Mouse (Mus musculus) cerebellum, adult 2 months (tissue): ENCODE results near the gene Cpa5.

Experiments
- CTCF ChIP-seq: fragments of 200-500 bp; IDR thresholded peaks from 2 replicates; pipeline ENCODE4 v1.5.1; 2011; ENCODE audit warnings: low read depth, mild to moderate bottlenecking, control low read depth, low read length, moderate library complexity, borderline replicate concordance; ENCODE audit not compliant: insufficient read depth
- POLR2A ChIP-seq: fragments of 200-500 bp; IDR thresholded peaks from 2 replicates; pipeline ENCODE4 v1.6.1; 2011; ENCODE audit warnings: low read length, control low read depth, borderline replicate concordance; ENCODE audit not compliant: insufficient read depth

DNA sequence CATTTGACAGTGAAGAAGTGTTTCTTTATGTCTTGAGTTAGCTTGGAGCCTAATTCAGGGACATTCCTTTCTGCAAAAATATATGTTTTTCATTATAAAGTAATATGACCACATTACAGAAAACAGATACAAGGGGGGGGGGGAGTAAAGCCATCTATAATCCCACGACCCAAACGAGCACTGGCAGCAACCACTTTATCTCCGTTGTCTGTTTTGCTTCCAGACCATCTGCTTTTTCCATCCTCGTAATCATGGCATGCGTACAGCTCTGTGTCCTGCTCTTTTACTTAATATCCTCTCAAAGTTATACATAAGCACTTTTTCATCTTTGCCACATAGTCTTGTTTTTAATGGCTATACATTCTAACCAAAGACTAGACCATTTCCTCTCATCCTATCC is 37.4 kb upstream of the Cpa5 start:
- TF ChIP-seq POLR2A: no peak
- TF ChIP-seq CTCF: no peak
